Mouse (Mus musculus) inflammation-experienced regulatory T-cells, adult 16 weeks (primary cell): ENCODE data around the gene Dcaf7. TPM values are rescaled to one million over a fixed set of nuclear protein-coding genes. Genes with fewer than 3 reads are reported as not detected.

Experiments
- polyA plus RNA-seq: library from polyadenylated mRNA; unstranded; fragments of 100-300 nt; shearing (Covaris generic); gene quantifications from one replicate; pipeline ENCODE4 v1.2.1, GENCODE M21; 2017

Dcaf7 gene
- 129 TPM for polyA plus RNA-seq

DNA sequence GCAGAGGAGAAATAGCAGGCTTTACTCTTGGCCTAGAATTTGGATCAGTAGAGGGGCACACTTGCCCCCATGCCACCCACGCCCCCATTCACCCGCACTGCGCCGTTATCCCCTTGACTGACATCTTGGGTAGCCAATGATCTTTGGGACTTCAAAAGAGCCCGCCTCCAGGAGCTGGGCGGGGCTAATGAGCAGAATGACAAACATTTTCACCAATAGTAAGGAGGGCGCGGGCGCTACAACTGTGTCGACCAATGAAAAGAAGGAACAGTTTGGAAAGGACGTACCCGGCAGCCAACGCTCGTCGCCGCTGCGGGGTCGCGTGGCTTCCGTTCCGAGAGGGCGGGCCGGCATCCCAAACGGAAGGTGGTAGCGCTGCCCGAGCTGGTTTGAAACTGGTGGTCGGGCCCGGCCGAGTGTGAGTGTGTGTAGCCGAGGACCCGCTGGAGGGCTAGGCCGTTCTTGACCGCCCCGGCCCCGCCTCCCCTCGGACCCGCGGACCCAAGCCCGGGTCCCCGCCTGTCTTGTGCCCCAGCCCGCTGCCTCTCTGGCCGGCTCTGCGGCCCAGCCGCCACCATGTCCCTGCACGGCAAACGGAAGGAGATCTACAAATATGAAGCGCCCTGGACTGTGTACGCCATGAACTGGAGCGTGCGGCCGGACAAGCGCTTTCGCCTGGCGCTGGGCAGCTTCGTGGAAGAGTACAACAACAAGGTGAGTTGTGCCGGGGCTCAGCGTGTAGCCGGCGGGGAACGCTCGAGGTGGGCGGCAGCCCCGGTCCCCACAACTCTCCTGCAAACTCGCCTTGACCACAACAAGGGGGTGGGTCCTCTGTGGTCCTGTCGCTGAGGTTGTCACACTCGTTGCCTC lies at the start of gene Dcaf7:
Gene Dcaf7 (plus strand): TSS at position 325 of the 870 bp plus-strand sequence.

DNA sequence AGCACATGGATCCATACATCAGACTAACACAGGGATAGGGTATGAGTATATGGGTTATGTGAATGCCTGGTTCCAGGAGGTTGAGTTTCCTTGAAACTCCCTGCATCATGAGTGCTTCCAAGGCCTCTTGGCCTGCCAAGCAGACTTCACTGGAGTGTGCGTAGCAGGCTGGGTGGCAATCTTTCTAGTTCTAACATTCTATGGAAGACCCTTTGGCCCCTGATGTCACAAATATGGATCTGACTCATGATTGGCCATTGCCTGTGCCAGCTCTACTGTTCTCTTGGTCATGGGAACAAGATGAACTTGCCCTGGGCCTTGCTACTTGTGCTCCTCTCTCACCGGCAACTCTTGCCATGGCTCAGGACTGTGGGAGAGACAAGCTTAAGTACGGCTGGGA lies 42.3 kb upstream of the Dcaf7 start, which contains the start of gene Ace3:
Gene Ace3 (plus strand): TSS at position 301 of the 400 bp plus-strand sequence.

DNA sequence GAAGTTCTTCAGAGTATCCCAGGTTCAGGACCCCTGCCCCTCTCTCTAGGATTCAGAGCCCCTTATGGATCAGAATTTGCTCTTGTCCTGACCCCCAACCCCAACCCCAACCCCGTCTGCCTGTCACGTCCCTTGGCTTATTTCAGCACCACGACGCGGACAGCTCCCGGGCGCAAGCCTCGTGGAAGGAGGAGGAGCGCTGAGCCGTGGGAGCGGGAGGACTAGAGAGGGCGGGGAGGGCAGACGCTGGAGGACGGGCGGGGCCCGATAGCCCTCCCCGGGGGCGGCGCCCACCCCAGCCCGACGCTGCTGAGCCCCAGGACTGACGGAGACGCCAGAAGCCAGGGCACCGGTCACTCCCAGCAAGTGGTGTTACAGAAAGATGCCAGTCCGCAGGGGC lies 28.9 kb upstream of the Dcaf7 start, which contains the start of gene Kcnh6:
Gene Kcnh6 (plus strand): TSS at position 304 of the 400 bp plus-strand sequence.

DNA sequence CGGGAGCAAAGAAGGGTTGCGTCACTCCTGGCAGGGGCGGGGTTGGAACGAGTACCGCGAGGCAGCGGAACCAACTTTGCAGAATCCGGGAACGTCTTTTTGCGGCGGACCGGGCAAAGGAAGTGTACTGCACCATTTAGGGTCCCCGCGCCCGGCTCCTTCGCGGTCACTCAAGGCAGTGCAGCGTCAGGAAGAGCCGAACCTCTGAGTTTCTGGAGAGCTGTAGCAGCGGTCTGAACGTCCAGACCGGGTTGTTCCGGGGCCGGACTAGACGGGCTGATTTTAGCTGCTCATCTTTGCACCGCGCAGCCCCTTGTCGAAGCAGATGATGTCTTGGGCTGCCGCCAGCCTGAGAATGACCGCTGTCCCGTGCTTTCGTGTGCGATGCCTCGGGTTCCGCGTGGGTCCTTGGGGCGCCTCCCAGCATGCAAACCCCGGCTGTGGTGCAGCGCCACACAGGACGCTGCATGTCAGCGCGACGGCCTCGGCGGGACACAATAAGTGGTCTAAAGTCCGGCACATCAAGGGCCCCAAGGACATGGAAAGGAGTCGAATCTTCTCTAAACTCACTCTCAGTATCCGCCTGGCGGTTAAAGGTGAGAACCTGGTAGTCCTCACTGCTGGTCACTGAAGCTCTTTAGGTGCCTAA lies 29.4 kb downstream of the Dcaf7 start, which contains the start of gene Taco1:
Gene Taco1 (plus strand): TSS at position 139 of the 649 bp plus-strand sequence.

DNA sequence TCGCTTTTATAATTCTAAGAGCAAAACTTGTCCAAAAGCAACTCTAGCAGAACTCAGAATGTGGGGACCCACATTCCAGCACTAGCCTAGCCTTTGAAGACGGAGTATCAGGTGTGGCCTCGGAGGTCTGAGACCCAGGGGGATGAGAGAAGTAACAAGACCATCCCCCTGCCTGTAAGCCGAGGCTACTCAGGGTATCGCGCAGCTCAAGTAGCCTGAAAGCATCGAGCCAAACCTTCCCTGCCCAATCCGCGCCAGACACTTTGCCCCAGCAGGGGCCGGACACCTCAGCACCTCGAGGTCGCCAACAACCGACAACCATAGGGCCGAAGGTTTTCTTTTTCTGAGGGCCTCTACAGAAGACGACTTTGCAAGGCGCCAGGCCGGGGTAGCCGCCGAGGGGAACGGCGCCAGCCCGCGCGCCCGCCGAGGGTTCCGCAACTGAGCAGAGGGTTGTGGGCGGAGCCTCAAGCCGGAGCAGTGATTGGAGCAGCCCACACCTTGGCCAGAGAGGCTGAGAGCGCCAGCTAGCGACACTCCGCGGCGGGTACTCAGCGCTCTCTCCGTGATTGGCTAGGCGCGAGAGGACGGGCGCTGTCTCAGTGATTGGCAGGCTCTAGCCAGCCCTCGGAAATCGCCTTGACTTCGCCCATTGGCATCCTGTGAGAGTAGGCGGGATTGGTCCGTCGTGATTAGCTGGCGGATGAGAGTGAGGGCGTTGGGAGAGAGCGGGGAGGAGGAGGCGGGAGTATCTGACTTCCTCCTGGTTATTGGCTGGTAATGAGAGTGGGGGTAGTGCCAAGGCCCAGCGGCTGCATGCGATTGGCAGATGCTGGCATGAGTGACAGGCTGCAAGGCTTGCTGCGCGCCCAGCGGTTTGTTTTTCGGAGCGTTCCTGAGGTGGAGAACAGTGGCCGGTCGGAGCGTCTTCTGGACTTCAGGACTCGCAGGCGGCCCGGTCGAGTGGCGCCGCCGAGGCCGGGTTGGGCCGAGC lies 47.3 kb downstream of the Dcaf7 start, which contains the start of gene Map3k3:
Gene Map3k3 (plus strand): TSS at position 906 of the 994 bp plus-strand sequence.

Other genes starting within 250 kb of the Dcaf7 start
- 1.8 TPM for gene Cyb561, start 83.5 kb upstream of the Dcaf7 start, polyA plus RNA-seq
- gene Ace, start 68.9 kb upstream of the Dcaf7 start, polyA plus RNA-seq: not detected
- not detected for gene Ace3, start 42.2 kb upstream of the Dcaf7 start, polyA plus RNA-seq
- 0.11 TPM for gene Kcnh6, start 28.7 kb upstream of the Dcaf7 start, polyA plus RNA-seq
- 16.8 TPM for gene Taco1, start 29.2 kb downstream of the Dcaf7 start, polyA plus RNA-seq
- gene Map3k3, start 47.7 kb downstream of the Dcaf7 start, polyA plus RNA-seq: 15.5 TPM
- not detected for gene Gm10840, start 124.0 kb downstream of the Dcaf7 start, polyA plus RNA-seq
- gene Limd2, start 124.0 kb downstream of the Dcaf7 start, polyA plus RNA-seq: 952 TPM
- 41.8 TPM for gene Strada, start 165.3 kb downstream of the Dcaf7 start, polyA plus RNA-seq
- 136 TPM for gene Ccdc47, start 179.5 kb downstream of the Dcaf7 start, polyA plus RNA-seq
- 105 TPM for gene Ddx42, start 180.1 kb downstream of the Dcaf7 start, polyA plus RNA-seq
- 86.4 TPM for gene Ftsj3, start 219.2 kb downstream of the Dcaf7 start, polyA plus RNA-seq
- 203 TPM for gene Psmc5, start 219.3 kb downstream of the Dcaf7 start, polyA plus RNA-seq
- gene Smarcd2, start 236.1 kb downstream of the Dcaf7 start, polyA plus RNA-seq: 18.2 TPM
- gene Tcam1, start 239.8 kb downstream of the Dcaf7 start, polyA plus RNA-seq: not detected